Mouse (Mus musculus) erythroblast, embryonic 14.5 days (primary cell): Measurements from ENCODE around the gene Ncoa6.

Source experiments
- GATA1 ChIP-seq: IDR thresholded peaks from 2 replicates; pipeline ENCODE4 v1.6.1; 2012; ENCODE audit warnings: low read length, inconsistent platforms, mixed read lengths
- TAL1 ChIP-seq: IDR thresholded peaks from 3 replicates; pipeline ENCODE4 v1.6.1; 2012; ENCODE audit warnings: low read length, inconsistent platforms, mixed read lengths

DNA sequence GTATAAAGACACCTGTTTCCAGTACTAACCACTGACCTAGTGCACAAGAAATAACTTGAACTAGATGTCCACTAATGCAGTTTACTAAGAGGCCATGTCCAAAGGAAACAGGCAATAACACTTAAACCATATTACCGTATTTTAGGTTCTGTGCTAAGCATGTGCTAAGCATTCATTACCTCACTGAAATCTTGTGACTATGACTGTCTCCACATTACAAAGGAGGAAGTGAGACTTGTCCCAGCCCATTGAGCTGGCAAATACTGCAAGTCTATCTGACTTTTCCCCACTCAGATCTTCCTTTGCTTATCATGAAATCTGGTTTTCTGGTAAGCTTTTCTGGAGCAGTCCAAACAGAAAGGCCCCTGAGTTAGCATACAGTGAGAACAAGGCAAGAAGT lies 69.1 kb downstream of the Ncoa6 start:
- TF ChIP-seq GATA1 (no peak), TAL1 (no peak)
